Mouse (Mus musculus) lung, embryonic 16.5 days (tissue): Measurements from ENCODE around the gene Slc44a5. TPM values are rescaled to one million over a fixed set of nuclear protein-coding genes. Genes with fewer than 3 reads are reported as not detected.
"Not testable (repeated sequence)": the region's sequence is repeated elsewhere in the genome, so short reads cannot be mapped to it uniquely, and the experiment has no call there.

Experiments
- ATAC-seq: fragments of 200-750 bp; cut with Nextera tagmentation; 2 replicates; pipeline ENCODE4 v1.8.0; 2017; ENCODE audit warnings: low read depth, mild to moderate bottlenecking, moderate library complexity
- H3K27ac ChIP-seq: fragments of 300-500 bp; sonication (generic); 2 replicates; pipeline ENCODE4 v1.5.1; 2014; ENCODE audit warnings: mild to moderate bottlenecking, control low read depth, low read length
- H3K27me3 ChIP-seq: fragments of 300-500 bp; sonication (generic); 2 replicates; pipeline ENCODE4 v1.6.1; 2014; ENCODE audit warnings: low read depth, low read length, mixed read lengths; ENCODE audit not compliant: control insufficient read depth, insufficient read depth
- H3K36me3 ChIP-seq: fragments of 300-500 bp; sonication (generic); 2 replicates; pipeline ENCODE4 v1.6.1; 2014; ENCODE audit warnings: low read length; ENCODE audit not compliant: control insufficient read depth, insufficient read depth
- H3K4me1 ChIP-seq: fragments of 300-500 bp; sonication (generic); replicated peaks from 2 replicates; pipeline ENCODE4 v1.6.1; 2014; ENCODE audit warnings: low read length, mixed read lengths; ENCODE audit not compliant: control insufficient read depth, insufficient read depth
- H3K4me2 ChIP-seq: fragments of 300-500 bp; sonication (generic); 2 replicates; pipeline ENCODE4 v1.6.1; 2014; ENCODE audit warnings: low read depth, low read length, control low read depth
- H3K4me3 ChIP-seq: fragments of 300-500 bp; sonication (generic); 2 replicates; pipeline ENCODE4 v1.5.1; 2014; ENCODE audit warnings: mild to moderate bottlenecking, low read length, control low read depth
- H3K9ac ChIP-seq: fragments of 300-500 bp; sonication (generic); 2 replicates; pipeline ENCODE4 v1.6.1; 2014; ENCODE audit warnings: low read length, control low read depth
- H3K9me3 ChIP-seq: fragments of 300-500 bp; sonication (generic); 2 replicates; pipeline ENCODE4 v1.6.1; 2016; ENCODE audit warnings: low read length; ENCODE audit not compliant: control insufficient read depth
- WGBS: fragments of 180-500 bp; shearing (Covaris S2); extraction: QIAGEN DNeasy Blood & Tissue Kit; methylation state at CpG from one replicate; pipeline ENCODE4 v1.1.7; 2014; 5-methylcytosine and 5-hydroxymethylcytosine counted together
- polyA plus RNA-seq: library from polyadenylated mRNA; unstranded; fragments of >200 nt; fragmentation: Nextera tagmentation; extraction: Ambion mirVana; gene quantifications from 2 replicates; pipeline ENCODE4 v1.2.1, GENCODE M21; 2015

The Slc44a5 gene
- polyA plus RNA-seq, 1 experiment from 2014 or later = 0.39 TPM

DNA sequence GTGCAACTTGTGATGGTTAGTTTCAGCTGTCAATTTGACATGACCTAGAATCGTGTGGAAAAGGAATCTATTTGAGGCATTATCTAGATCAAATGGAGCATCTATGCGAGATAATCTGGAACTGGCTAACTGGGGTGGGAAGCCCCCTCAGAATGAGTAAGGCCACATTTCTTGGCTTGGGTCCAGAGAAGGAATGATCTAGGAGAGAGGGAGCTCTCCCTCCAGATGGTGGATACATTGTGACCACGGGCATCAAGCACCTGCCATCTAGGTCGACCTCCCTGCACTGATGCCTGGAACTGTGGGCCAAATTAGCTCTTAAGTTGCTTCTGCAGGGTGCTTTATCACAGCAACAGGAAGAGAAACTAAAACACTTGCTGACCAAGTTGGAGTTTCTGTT, 155.8 kb downstream of the Slc44a5 start:
- Histone ChIP-seq H3K9ac (no peak overlapping the region), H3K4me3 (no peak overlapping the region), H3K36me3 (no peaks in the 10 kb centered on the region), H3K9me3 (no peaks in the 10 kb centered on the region), H3K4me2 (no peak overlapping the region), H3K27ac (no peak overlapping the region), H3K27me3 (no peaks in the 10 kb centered on the region), H3K4me1 (no peaks in the 10 kb centered on the region)
- 66% methylated on average over 4 of the region's 4 CpGs for WGBS
- ATAC-seq = no peak

- H3K36me3 ChIP-seq = no peaks in the 10 kb centered on the region
- no peak overlapping the region for H3K4me3 ChIP-seq
- no peak overlapping the region for H3K27ac ChIP-seq
- 83% methylated on average over 6 of the region's 6 CpGs for WGBS
- no peak overlapping the region for H3K4me2 ChIP-seq
- ATAC-seq = no peak
- H3K9me3 ChIP-seq = no peaks in the 10 kb centered on the region
- no peaks in the 10 kb centered on the region for H3K4me1 ChIP-seq
- H3K27me3 ChIP-seq = no peaks in the 10 kb centered on the region
- H3K9ac ChIP-seq = no peak overlapping the region
Measured at GRCm38 (mm10) chr3:154130431-154131114, 157.3 kb downstream of the Slc44a5 start.

- H3K9me3 ChIP-seq = no peaks in the 10 kb centered on the region
- ATAC-seq = no peak
- H3K27me3 ChIP-seq = no peaks in the 10 kb centered on the region
- H3K4me2 ChIP-seq = no peak overlapping the region
- no peaks in the 10 kb centered on the region for H3K4me1 ChIP-seq
- WGBS = 72% methylated on average over 6 of the region's 6 CpGs
- H3K27ac ChIP-seq = no peak overlapping the region
- no peak overlapping the region for H3K4me3 ChIP-seq
- H3K36me3 ChIP-seq = no peaks in the 10 kb centered on the region
- H3K9ac ChIP-seq = no peak overlapping the region
Measured at GRCm38 (mm10) chr3:154133986-154134385, 160.8 kb downstream of the Slc44a5 start.

- whole genome bisulfite sequencing = 51% methylated on average over 2 of the region's 2 CpGs
- H3K27ac ChIP-seq = no peak overlapping the region
Measured at GRCm38 (mm10) chr3:154134701-154135100, 161.5 kb downstream of the Slc44a5 start.

GRCm38 (mm10) chr3:154136501-154136900, 163.3 kb downstream of the Slc44a5 start:
- Histone ChIP-seq H3K27me3 (no peaks in the 10 kb centered on the region), H3K4me3 (no peak overlapping the region), H3K4me1 (no peaks in the 10 kb centered on the region), H3K27ac (no peak overlapping the region), H3K36me3 (no peaks in the 10 kb centered on the region), H3K9ac (no peak overlapping the region), H3K9me3 (no peaks in the 10 kb centered on the region), H3K4me2 (no peak overlapping the region)
- WGBS = 53% methylated on average over 3 of the region's 3 CpGs
- ATAC-seq = no peak

More at GRCm38 (mm10) chr3:154134701-154135100, 161.5 kb downstream of the Slc44a5 start:
- ATAC-seq = no peak
- Histone ChIP-seq H3K36me3 (no peaks in the 10 kb centered on the region), H3K9me3 (no peaks in the 10 kb centered on the region), H3K4me2 (no peak overlapping the region), H3K4me3 (no peak overlapping the region), H3K9ac (no peak overlapping the region), H3K27me3 (no peaks in the 10 kb centered on the region), H3K4me1 (no peaks in the 10 kb centered on the region)

DNA sequence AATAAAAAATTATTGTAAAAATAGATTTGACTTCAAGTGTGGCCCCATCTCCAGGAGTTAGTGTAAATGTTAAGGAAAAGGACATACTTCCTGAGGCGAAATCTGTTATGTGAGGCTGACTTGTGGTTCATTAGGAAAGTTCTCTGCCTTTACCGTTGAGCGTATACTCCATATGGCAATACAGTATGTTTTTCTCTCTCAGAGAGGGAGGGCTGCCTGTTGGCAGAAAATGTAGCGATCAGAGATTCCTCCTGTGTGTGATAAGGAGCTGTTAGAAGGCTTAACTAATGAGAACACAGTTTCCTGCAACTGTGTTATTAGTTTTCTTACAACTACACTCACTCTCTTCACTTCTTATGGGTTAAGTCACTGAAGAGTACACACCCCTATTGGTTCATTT, 168.1 kb downstream of the Slc44a5 start:
- Histone ChIP-seq H3K9ac (no peak overlapping the region), H3K4me2 (no peak overlapping the region)
- WGBS = 59% methylated on average over 4 of the region's 4 CpGs

GRCm38 (mm10) chr3:154142618-154143017, 169.4 kb downstream of the Slc44a5 start:
- ATAC-seq = no peak
- H3K9ac ChIP-seq = no peak overlapping the region
- no peaks in the 10 kb centered on the region for H3K9me3 ChIP-seq
- H3K4me1 ChIP-seq = no peaks in the 10 kb centered on the region
- H3K27ac ChIP-seq = no peak overlapping the region
- H3K27me3 ChIP-seq = no peaks in the 10 kb centered on the region
- 70% methylated on average over 4 of the region's 4 CpGs for WGBS
- no peak overlapping the region for H3K4me2 ChIP-seq
- H3K4me3 ChIP-seq = no peak overlapping the region
- H3K36me3 ChIP-seq = no peaks in the 10 kb centered on the region

More for the DNA sequence above, 168.1 kb downstream of the Slc44a5 start:
- no peak for ATAC-seq
- Histone ChIP-seq H3K27me3 (no peaks in the 10 kb centered on the region), H3K27ac (no peak overlapping the region), H3K4me3 (no peak overlapping the region), H3K9me3 (no peaks in the 10 kb centered on the region), H3K36me3 (no peaks in the 10 kb centered on the region), H3K4me1 (no peaks in the 10 kb centered on the region)

DNA sequence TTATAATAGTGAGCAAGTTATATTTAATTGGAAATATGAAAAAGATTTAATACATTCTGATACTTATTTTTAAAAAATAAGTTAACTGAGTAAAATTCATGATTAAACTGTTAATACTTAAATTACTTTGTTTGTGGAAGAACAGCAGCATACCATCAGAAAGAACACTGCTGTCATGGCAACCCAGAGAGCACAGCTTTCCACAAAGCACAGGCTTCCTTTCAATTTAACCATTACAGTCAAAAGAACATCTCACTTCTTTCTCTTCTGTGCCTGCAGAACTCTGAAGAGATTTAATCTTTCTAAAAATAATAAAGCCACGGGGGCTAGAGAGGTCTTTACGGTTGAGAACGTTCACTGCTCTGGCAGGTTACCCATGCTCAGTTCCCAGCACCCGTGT, 172.5 kb downstream of the Slc44a5 start:
- no peaks in the 10 kb centered on the region for H3K9me3 ChIP-seq
- H3K27ac ChIP-seq = no peak overlapping the region
- no peaks in the 10 kb centered on the region for H3K27me3 ChIP-seq
- no peaks in the 10 kb centered on the region for H3K4me1 ChIP-seq
- no peak for ATAC-seq
- no peaks in the 10 kb centered on the region for H3K36me3 ChIP-seq
- H3K4me2 ChIP-seq = no peak overlapping the region
- H3K9ac ChIP-seq = no peak overlapping the region
- no peak overlapping the region for H3K4me3 ChIP-seq
- 71% methylated on average over 4 of the region's 4 CpGs for WGBS

GRCm38 (mm10) chr3:154149778-154150177, 176.5 kb downstream of the Slc44a5 start:
- Histone ChIP-seq H3K4me1 (no peaks in the 10 kb centered on the region), H3K36me3 (no peaks in the 10 kb centered on the region), H3K27me3 (no peaks in the 10 kb centered on the region), H3K4me3 (no peak overlapping the region), H3K27ac (no peak overlapping the region), H3K4me2 (no peak overlapping the region), H3K9ac (no peak overlapping the region), H3K9me3 (no peaks in the 10 kb centered on the region)
- 76% methylated on average over 4 of the region's 4 CpGs for WGBS
- no peak for ATAC-seq

GRCm38 (mm10) chr3:154153541-154153940, 180.3 kb downstream of the Slc44a5 start:
- H3K9me3 ChIP-seq, H3K27ac ChIP-seq, H3K9ac ChIP-seq, H3K27me3 ChIP-seq, H3K4me1 ChIP-seq, H3K4me2 ChIP-seq, H3K4me3 ChIP-seq, H3K36me3 ChIP-seq, ATAC-seq: not testable (repeated sequence)
- 75% methylated on average over 3 of the region's 3 CpGs for WGBS
